Mouse (Mus musculus) induced T-regulatory cell, adult 2 months (primary cell): ENCODE data around the gene Prkag1.
A peak's percentile ranks its signal among the peaks of the same experiment; 100 is the strongest.

Experiments used
- DNase-seq: peaks from one replicate; pipeline ENCODE4 v3.0.0-alpha.2; 2012; ENCODE audit warnings: low read depth

The Prkag1 gene

DNA sequence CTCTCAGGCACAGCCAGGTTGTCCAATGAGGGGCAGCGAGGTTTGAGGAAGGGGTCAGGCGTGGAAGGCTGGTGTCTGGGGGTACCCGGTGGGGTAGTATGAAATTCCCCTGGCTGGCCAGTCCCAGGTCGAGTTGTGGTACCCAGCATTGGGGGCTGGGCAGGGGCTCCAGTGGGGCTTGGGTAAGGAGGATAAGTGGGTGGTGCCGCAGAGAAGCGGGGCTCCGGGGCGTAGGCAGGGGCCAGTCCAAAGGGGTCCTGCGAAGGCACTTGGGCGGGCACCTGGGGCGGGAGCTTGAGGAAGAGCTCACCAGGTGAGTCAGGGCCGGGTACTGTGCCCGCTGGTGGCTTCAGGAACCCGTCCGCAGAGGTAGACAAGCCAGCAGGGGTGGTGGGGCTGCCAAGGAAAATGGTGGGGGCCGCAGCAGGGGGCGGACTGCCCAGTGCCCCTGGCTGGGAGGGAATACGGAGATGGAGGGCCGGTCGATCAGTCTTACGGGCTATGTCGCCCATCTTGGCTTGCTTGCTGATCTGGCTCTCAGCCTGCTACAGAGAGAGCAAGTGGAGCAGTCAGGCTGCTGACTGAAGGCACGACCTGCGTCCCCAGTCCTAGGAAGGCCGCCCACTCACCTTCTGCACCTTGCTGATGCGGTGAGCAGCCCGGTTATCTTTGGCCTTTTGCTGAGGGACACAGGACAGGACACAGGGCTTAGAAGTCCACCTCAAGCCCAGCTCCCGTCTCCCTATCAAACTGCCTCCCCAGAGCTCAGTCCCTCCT is 22.0 kb upstream of the Prkag1 start:
- no peak for DNase-seq

DNA sequence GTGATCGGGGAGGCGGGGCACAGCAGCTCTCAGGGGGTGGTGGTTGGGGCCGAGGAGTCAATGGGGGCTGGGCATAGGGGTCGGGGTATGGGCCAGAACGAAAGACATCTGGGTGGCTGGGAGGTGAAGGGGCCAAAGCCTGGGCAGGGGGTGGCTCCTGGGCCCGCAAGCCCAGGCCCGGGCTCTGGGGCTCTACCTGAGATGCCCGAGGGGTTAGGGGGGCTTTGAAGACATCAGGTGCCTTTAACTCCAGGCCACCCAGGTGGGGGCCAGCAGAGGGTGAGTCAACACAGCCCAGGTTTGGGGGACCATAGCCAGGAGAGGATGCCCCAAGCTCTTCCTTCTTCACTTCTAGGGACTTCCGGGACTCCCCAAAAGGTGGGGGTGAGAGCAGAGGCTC is 21.4 kb upstream of the Prkag1 start:
- DNase-seq = no peak

DNA sequence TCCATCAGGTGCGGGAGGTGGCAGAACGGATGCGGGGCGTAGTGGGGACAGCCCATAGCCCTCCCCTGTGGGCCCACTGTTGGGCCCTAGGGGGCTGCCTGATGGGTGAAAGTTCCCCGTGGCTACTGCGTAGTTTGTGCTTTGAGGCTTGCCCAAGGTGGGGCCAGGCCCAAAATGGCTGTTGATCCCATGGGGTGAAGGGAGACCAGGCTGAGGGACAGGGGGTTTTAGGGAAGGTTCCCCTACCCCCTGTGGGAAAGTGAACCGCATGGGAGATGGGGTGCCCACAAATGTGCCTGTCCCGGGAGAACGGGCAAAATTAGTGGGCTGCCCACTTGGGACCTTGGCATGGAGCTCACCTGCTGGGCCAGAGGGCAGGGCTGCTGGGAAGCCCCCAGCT is 20.8 kb upstream of the Prkag1 start:
- DNase-seq = no peak

DNA sequence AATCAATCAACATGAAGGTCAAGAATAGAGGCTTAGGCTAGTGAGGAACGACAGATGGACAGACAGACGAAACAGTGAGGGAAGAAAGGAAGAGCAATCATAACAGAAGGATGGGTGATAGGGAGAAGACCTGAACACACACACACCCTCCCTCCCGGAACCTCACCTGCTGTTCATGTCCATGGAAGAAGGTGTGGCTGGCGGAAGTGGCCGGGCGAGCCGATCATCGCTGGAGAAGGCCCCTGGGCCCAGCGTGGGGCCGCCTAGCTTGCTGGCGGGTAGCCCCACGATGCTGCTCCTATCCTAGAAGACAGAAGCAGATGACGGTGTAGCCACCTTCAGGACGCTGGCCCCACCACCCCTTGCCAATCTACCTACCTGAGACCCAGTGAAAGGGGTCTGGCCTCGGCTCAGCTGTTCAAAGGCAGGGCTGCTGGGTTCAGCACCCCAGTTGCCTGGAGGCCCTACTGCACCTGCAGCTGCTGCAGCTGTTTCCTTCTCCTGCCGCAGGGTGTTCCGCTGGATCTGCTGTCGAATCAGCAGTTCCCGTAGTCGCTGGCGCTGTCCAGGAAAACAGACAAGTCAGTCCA is 20.0 kb upstream of the Prkag1 start:
- no peak for DNase-seq

DNA sequence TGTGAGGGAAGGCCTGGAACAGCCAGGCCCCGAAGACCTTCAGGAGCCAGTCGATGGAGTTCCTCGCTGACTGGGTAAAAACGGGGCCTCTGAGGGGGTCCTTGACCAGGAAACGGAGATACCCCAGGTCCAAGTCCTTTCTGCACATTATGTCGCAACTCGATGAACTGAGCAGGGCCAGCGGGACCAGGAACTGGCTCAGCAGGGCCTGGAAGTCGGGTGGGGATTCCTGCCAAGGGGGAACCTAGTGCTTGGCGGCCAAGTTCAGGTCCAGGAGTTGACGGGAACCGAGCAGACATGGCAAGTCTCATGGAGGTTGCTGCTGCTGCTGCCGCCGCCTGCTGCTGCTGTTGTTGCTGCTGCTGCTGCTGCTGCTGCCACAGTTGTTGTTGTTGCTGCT is 19.3 kb upstream of the Prkag1 start:
- DNase-seq = no peak

DNA sequence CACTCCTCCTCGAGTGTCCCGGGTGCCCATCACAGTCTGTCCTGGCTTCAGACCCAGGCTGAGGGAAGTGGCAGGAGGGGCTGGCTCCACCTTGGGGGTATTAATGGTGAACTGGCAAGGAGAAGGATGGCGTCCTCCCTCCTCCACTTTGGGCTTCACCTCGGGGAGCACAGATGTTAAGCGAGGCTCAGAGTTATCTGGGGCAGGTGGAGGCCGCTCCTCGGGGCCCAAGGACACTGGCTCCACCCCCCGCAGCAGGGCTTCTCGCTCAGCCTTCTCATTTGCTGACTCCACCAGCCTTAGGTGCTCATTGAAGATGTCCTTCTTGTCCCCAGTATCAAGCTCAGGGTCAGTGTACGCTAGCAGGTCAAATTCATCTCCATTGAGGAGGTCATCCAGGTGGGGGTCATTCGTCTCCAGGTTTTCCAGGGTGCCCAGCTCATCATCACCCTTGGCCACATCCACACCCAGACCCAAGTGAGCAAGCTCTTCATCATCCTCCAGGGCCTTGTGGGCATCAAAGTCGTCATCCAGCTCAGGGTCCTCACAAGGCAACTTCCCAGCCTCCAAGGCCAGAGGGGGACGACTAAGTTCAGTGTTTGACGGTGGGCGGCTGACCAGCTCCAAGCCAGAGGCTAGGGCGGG is 18.8 kb upstream of the Prkag1 start:
- DNase-seq = no peak

DNA sequence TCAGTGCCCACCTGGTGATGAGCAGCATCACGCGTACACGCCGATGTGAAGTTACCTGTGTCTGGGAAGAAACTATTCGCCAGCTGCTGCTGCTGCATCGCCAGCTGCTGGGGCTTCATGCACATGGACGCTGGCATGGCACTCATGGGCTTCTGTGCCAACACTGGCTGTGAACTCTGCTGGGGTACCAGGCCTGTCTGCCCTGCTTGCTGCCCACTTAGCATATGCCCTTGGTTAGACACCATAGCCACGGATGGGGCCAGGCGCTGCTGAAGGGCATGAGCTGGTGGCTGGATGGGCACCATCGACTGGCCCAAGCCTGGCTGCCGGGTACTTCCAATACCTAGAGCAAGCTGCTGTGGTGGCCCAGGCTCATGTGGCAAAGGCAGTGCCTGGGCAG is 17.8 kb upstream of the Prkag1 start:
- DNase-seq = no peak

DNA sequence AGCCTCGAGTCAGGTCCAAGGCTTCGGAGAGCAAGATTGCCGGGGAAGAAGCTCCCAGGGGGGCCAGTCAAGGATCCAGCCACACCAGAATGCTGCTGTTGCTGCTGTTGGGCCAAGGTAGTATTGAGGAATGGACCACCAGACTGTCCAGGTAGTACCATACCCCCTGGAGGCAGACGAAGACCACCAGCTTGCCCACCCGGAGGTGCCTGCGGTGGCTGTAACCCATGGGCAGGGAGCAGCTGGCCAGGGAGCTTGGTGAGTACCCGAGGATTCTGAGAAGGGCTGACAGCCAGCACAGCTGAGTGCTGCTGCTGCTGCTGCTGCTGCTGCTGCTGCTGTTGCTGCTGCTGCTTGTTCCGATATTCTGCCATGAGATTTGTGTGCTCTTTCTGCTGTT is 14.8 kb upstream of the Prkag1 start:
- no peak for DNase-seq

DNA sequence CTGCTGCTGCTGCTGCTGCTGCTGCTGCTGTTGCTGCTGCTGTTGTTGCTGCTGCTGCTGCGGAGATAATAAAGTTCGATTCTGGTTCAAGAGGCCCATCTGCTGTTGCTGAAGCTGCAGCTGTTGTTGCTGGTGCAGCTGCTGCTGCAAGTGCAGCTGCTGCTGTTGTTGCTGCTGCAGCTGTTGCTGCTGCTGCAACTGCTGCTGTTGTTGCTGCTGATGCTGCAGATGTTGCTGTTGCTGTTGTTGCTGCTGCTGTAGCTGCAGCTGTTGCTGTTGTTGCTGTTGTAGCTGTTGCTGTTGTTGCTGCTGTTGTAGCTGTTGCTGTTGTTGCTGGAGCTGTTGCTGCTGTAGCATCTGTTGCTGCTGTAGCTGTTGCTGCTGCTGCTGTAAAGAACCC is 13.8 kb upstream of the Prkag1 start:
- no peak for DNase-seq

DNA sequence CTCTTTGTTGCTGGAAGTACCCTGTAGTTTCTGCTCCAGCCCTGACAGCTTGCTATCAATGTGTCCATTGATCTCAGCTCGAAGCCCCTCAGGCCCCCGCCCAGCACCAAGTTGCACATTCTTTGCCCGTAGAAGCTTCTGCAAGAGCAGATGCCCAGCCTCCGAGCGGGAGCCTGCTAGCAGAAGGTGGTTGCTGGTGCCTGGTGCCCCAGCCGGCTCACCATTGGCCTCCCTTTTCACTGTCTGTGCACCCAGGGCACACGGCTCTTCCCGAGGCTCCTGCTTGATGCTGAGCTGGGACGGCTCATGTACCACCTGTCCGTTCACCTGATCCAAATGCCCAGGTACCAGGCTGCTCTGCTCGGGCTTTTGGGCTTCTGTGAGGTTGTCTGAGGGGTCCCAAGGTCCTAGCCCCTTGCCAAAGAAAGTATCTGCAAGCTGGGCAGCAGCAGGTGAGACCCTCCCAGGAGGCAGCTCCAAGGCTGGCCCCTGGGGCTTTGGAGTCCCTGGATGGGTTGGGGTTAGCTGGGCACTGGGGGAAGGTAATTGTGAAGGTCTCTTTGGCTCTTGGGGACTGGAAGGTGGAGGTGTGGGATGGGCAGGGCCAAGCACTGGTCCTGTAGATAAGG is 12.4 kb upstream of the Prkag1 start:
- no peak for DNase-seq

DNA sequence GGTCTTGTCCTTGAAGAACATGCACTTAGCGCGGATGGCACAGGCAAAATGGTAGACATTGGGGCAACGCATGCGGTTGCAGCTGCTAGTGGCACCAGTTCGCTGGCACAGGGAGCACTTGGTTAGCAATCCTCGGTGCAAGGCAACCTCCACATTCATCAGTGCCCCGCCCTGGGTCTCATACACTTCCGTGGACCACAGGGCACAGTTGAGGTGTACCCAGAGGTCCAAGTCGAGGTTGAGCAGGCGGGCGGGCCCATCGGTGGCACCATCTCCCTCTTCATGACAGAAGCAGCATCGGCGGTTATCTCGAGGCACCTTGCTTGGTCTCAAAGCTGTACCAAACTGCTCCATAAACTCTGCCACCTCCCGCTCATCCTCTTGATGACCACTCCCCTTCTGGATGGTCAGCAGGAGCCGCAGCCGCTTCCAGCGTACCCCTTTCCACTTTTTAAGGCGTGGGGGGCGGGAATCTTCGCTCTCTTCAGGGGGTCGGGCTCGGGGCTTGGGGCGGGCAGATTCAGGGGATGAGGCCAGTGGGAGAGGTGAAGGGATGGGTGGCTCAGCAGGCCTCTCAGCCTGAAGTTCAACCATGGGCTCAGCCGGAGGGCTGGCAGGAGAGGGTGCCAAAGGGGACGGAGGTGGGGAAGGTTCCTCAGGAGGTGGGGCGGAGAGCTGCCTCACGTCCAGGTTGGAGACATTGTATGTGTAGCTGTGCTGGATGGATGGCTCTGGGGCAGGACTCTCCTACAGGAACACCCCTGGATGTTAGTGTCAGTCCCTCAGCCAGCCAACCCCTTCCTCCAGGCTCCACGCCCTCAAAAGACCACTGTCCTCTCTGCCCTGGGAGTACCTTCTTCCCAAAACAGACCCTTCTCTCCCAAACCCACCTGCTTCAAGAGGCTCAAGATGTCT is 8.6 kb upstream of the Prkag1 start:
- DNase-seq = no peak

DNA sequence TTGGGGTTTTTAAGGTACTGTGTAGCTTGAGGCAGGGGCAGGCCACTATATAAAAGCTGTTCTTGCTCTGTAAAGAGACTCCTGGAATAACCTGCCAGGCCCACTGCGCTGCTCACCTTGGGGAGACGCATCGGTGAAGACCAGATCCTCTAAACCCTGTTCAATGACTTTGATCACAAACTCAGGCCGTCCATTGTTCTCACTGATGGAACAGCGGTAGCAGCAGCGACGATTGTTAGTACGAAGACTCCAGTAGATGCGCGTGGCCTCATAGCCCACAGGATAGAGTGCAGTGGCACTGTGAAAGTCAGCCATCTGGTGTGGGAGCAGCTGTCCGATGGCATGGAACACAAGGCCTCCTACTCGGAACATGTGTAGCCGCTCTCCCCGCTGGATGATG is 7.8 kb upstream of the Prkag1 start:
- DNase-seq = no peak

DNA sequence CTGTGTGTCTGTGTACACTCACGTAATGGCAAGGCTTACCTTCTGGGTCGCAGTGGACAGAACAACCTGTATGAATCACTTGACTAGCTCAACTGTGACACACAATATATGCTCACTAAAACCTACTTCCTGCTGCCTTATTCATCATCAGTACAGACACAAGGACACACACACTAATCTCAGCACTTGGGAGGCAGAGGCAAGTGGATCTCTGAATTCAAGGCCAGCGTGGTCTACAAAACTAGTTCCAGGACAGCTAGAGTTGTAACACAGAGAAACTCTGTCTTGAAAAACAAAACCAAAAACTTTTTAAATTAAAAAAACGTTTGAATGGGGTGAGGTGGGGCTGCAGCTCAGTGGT is 6.4 kb upstream of the Prkag1 start:
- no peak for DNase-seq

DNA sequence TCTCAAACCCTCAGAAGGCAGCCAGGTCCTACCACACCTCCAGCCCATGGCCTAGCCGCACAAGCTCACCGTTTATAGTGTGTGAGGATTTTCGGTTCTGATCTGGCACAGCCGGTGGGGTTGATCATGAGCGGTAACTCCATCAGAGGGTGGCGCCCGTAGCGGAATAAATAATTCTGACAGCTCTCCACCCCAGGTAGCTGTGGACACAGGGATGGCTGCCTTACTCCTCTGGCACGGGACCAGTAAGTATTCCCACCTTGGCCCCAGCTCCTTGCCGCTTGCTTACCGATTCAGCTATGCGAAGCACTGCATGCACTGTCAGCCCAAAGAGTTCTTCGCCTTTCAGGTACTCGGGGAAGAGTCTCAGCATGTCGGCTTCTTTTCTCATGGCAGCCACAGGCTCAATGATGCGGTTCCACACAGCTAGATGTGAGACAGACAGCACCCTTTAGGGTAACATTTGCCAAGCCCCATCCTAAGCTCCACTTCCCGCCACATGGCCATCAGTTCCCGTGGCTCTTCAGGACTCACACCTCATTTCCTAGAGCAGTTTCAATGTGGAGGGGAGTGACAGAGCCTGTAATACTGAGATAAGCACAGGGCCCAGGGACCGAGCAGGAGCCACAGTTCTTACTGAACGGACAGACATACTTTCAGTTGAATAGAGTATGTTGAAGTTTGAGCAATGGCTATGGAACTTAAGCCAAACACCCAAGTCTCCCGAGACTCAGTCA is 5.9 kb upstream of the Prkag1 start:
- DNase-seq = no peak

DNA sequence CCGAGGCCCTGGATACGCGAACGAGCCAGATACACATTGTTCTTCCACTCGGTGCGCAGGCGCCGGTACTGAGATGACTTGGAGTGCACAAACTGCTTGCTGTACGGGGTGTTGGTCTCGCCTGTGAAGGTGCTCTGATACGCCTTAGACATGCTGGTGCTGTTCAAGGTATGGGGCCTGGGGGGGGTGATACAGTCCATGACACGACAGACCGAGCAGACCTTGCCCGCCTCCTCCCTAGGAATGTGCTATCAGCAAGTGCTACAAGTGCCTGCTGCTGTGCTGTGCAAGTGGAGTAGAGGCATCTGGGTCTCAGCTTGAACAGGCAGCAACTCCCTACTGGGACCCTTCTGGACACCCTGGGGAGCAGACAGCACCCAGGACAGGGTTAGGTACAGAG is 4.0 kb upstream of the Prkag1 start:
- DNase-seq = no peak

DNA sequence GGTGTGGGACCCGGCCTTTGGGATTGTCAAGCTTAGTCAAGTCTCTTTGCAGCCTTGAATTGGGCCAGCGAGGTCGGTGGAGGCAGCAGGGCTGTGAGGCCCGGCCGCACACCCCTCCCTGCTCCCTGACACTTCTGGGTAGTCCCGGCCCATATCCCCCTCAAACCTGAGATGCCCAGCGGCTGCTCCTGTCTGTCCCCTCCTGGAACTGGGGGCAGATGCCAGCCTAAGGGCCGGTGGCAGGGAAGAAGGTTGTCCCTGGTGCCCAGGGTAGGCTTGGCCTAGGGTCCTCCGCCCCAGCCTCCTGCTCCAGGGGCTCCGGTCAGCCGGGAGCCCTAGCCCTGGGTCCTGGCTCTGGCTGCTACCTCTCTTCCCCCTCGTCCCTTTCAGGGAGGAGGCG is 2.7 kb upstream of the Prkag1 start:
- DNase-seq = no peak

DNA sequence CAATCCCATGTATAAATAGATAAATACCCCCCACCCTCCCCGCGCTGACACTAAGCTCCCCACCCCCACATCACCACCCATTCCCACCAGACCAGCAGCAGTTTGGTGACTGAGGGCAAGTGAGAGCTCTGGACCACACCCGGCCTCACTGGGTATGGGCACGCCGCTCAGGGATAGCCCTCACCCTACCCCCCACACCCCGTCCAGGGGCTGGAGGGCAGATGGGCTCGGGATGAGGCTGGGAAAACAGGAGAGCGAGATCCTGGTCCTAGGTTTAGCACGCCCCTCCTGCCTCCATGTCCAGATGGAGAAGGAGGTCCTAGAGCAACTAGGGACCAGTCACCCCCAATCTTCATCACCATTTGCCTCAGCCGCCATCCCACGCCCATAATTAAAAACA is 2.0 kb upstream of the Prkag1 start:
- DNase-seq = no peak

DNA sequence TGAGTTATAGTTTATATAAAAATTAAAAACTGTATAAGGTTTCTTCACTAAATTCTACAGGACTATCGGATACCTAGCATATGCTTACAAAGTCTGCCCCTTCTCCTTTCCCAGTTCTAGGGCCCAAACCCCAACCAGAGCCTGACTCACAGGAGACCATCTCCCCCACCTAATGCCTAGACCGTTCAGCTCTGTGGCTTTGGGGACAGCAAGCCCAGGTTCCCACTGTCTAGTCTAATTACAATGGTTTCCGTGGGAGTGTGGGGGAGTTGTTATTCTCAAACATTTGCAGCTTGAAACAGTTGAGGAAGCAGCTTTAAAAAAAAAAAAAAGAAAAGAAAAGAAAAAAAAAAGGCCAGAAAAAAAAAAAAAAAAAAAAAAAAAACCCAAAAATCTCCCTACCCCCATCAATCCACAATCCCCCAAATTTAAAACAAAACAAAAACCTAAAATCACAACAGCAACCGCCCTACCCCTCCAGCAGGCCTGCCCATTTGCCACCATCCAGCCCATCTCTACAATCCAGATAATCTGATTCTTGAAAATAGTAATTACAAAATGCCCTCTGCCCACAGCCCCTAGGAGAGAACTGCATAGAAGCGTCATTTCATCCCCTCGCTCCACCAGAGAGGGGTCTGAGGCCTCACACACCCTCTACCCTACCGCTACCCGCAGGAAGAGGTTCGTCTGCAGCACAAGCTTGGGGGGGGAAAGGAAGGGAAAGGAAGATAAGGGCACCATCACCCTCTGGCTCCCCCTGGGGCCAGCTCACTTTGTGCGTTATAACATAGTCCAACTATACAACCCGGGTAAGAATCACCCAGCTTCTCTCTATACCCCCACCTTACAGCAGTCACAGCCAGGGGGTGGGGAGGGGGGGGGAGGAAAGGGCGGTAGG is 1.1 kb upstream of the Prkag1 start:
- DNase-seq = peak; percentile 84

DNA sequence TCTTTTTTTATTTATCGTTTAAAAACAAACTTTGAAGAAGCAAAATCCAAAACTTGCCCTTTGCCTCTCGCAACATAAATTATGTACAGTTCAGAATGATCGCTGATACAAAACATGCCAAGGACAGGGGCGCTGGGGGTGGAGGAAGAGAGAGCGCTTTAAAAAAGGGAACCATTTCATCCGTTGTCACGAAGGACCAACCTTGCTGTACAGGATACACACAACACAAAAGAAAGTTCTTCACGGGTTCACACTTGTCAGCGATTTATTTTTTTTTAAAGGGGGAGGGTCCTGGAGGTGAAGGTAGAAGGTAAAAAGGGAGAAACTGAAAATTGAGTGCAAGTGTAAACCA is 339 bp upstream of the Prkag1 start:
- no peak for DNase-seq

DNA sequence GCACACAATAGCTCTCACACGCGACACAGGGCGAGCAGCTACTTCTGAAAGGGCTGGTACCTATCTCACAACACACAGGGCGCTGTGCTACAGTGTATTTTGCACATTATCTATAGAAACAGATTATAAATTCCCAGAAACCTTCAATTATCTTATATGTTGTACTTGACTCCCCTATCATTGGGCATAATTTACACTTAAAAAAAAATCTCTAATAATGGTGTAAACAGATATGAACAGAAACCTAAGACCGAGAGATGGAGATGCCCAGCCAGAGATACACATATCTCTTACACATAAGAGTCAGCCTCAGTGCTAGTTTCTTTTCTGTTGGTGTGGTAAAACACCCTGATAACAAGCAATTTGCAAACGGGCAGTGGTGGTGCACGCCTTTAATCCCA is 3.7 kb downstream of the Prkag1 start:
- DNase-seq = no peak

DNA sequence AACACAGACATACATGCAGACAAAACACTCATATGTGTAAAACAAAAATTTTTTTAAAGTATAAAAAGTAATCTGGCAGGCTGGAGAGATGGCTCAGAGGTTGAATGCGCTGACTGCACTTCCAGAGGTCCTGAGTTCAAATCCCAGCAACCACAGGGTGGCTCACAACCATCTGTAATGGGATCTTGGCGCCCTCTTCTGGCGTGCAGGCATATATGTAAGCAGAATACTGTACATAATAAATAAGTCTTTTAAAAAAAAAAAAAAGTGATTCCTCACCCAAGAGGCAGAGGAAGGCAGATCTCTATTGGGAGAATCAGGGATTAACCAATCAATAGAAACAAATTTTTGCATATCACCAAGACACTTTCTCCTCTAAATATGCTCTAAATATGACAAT is 7.9 kb downstream of the Prkag1 start:
- peak; percentile 61 for DNase-seq
